Mouse (Mus musculus): Measurements from ENCODE around the gene Gm28360. TPM values are rescaled to one million over a fixed set of nuclear protein-coding genes. Genes with fewer than 3 reads are reported as not detected.
"Not testable (repeated sequence)": the region's sequence is repeated elsewhere in the genome, so short reads cannot be mapped to it uniquely, and the experiment has no call there.

The Gm28360 gene
- polyA plus RNA-seq (2012; rRNA removed), result not detected in 2 replicates

GRCm38 (mm10) chr1:117829781-117830180 lies at the start of gene Gm28360:
Gm28360 (plus strand) TSS chr1:117830081.
- not testable (repeated sequence) for H3K4me1 ChIP-seq (ENCODE audit: control insufficient read depth, insufficient read depth, low read length); H3K27ac ChIP-seq (ENCODE audit: insufficient read depth, low read length); H3K4me3 ChIP-seq (ENCODE audit: insufficient read depth, low read length)

DNA sequence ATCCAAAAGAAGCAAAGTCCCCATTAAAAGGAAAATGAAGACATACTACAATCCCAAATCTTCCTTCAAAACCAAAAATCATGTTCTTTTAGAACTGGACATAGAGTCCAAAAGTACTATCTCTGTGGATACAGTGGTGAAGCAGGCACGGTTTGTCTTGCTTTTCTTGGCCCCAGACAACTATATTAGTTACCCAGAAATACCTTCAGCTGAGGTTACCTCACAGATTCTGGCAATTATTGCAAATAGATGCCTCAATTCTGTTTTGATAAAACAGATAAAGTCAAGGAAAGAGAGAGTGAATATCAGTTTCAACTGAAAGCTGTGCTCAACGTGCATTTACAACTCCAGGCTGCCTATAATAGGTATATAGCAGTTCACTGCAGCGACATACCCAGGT lies 49.0 kb upstream of the Gm28360 start, which contains the start of gene B020011L13Rik:
TSS of gene B020011L13Rik (plus strand) at position 301 of the 400 bp plus-strand sequence.
- not testable (repeated sequence) for H3K4me3 ChIP-seq (ENCODE audit: insufficient read depth, low read length); H3K27ac ChIP-seq (ENCODE audit: insufficient read depth, low read length); H3K4me1 ChIP-seq (ENCODE audit: control insufficient read depth, insufficient read depth, low read length)

GRCm38 (mm10) chr1:117816271-117816670 lies 13.6 kb upstream of the Gm28360 start:
- not testable (repeated sequence) for H3K27ac ChIP-seq (ENCODE audit: insufficient read depth, low read length); H3K4me1 ChIP-seq (ENCODE audit: control insufficient read depth, insufficient read depth, low read length); H3K4me3 ChIP-seq (ENCODE audit: insufficient read depth, low read length)

GRCm38 (mm10) chr1:117851718-117852117 lies 21.8 kb downstream of the Gm28360 start:
- not testable (repeated sequence) for H3K4me1 ChIP-seq (ENCODE audit: control insufficient read depth, insufficient read depth, low read length); H3K4me3 ChIP-seq (ENCODE audit: insufficient read depth, low read length); H3K27ac ChIP-seq (ENCODE audit: insufficient read depth, low read length)

Other genes with a start within 250 kb of the Gm28360 start
- not detected in 2 replicates for gene Gm28363, start 132.9 kb upstream of the Gm28360 start, polyA plus RNA-seq (2012; rRNA removed)
- not detected in 2 replicates for gene B020011L13Rik, start 48.9 kb upstream of the Gm28360 start, polyA plus RNA-seq (2012; rRNA removed)
- not detected in 2 replicates for gene Gm28168, start 97.9 kb downstream of the Gm28360 start, polyA plus RNA-seq (2012; rRNA removed)
- gene Gm7145, start 135.9 kb downstream of the Gm28360 start, polyA plus RNA-seq (2012; rRNA removed), result not detected in 2 replicates

All from cortical plate, adult 2 months (tissue).